Mouse (Mus musculus) kidney, postnatal 14 days (tissue): ENCODE results near the gene Tm4sf5.

Experiments
- DNase-seq: peaks from one replicate; pipeline ENCODE4 v3.0.0; 2022; ENCODE audit warnings: mixed read lengths

Gene Tm4sf5

DNA sequence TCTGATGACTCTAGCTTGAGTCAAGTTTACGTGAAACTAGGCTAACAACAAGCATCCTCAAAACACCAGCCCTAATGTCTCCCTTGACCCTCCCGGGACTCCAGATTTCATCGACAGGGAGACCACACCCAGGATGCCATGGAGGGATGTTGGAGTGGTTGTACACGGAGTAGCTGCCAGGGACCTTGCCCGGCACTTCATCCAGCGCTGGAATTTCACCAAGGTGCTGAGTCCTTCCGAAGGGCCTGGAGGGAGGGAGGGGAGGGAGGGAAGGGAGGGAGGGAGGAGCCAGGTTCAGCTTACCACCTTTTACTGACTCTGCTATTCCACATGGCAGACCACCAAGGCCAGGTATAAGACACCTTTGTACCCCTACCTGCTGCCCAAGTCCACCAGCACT, 48.9 kb downstream of the Tm4sf5 start:
- no peak for DNase-seq

DNA sequence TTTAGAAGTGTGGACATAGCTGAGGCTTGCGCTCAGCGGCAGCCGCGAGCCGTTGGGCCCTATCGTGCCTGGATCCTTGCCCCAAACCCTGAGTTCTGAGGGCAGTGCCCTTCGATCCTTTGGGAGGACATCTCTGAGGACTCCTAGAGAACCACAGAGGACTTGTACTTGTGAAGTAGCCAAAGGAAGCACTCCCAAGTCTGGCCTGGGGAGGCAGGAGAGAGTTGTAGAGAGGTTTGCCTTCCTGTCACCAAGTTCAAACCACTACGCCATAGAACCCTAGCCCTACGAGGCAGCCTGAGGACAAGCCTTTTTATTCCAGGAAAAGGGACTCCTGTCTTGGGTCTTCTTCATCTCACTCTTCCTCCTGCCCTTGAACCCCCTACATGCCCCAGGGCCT, 52.5 kb downstream of the Tm4sf5 start:
- no peak for DNase-seq
